8 mouse cellular contexts compared by ENCODE assay signal in genomic region chr11:120572752-120573584, GRCm38 (mm10). TPM values are rescaled to one million over a fixed set of nuclear protein-coding genes. Genes with fewer than 3 reads are reported as not detected.
A peak's percentile ranks its signal among the peaks of the same experiment; 100 is the strongest.
DNase-seq lines count a peak whose midpoint lies in the region; ATAC-seq and TF ChIP-seq lines count a peak whose summit lies in the region.

P4hb (minus strand) TSS chr11:120573253.

- H3K27ac ChIP-seq in hindbrain, embryonic 10.5 days: peak within 1 kb of the TSS; percentile 97
- H3K27ac ChIP-seq in lung, postnatal 0 days (ENCODE audit: low read length): peak within 1 kb of the TSS; percentile 96

- TF ChIP-seq CTCF in lung, postnatal 0 days (IDR thresholded peaks at IDR 0.05): no peak; the same call in 1 of the 2 replicates

- peak within 1 kb of the TSS; percentile 80 for H3K4me2 ChIP-seq in lung, postnatal 0 days (replicated peaks; ENCODE audit: low read depth, low read length)

- no peak; the same call in 1 of the 2 replicates for TF ChIP-seq EP300 in lung, postnatal 0 days (IDR thresholded peaks at IDR 0.05)

- peak within 1 kb of the TSS; percentile 77 for H3K9ac ChIP-seq in lung, postnatal 0 days (replicated peaks; ENCODE audit: low read depth)

- H3K4me1 ChIP-seq in hindbrain, embryonic 10.5 days (replicated peaks): peaks cover 29% of the 10 kb centered on the region
- H3K4me1 ChIP-seq in lung, postnatal 0 days (ENCODE audit: insufficient read depth, low read depth, low read length): peaks cover 8% of the 10 kb centered on the region; the same call in 1 of the 2 replicates

- DNase-seq in MN1 (ENCODE audit: low spot score): peak; percentile 99
- peak; percentile 100 for DNase-seq in cerebellum, adult 9-10 months
- peak; percentile 99 for DNase-seq in hindbrain, embryonic 10.5 days (ENCODE audit: low spot score)
- DNase-seq in layer of hippocampus, adult 9-11 months: peak; percentile 100
- DNase-seq in lung, postnatal 0 days (ENCODE audit: low spot score): peak; percentile 100
- DNase-seq in ovary, postnatal 14 days (ENCODE audit: low spot score): peak; percentile 99
- peak; percentile 99 for DNase-seq in thymus, postnatal 14 days

- ATAC-seq in frontal cortex, adult (ENCODE audit: low TSS enrichment): peak; percentile 92
- ATAC-seq in lung, postnatal 0 days: peak; percentile 95

- H3K27me3 ChIP-seq in hindbrain, embryonic 10.5 days (ENCODE audit: insufficient read depth, poor library complexity, severe bottlenecking): no peaks in the 10 kb centered on the region
- H3K27me3 ChIP-seq in lung, postnatal 0 days (replicated peaks; ENCODE audit: insufficient read depth, low read length): no peaks in the 10 kb centered on the region

- peaks cover 48% of the 10 kb centered on the region for H3K36me3 ChIP-seq in hindbrain, embryonic 10.5 days
- peaks cover 19% of the 10 kb centered on the region for H3K36me3 ChIP-seq in lung, postnatal 0 days (ENCODE audit: insufficient read depth, low read length)

- H3K4me3 ChIP-seq in hindbrain, embryonic 10.5 days: peak within 1 kb of the TSS; percentile 100
- H3K4me3 ChIP-seq in lung, postnatal 0 days (ENCODE audit: low read depth, low read length): peak within 1 kb of the TSS; percentile 87

- H3K9me3 ChIP-seq in hindbrain, embryonic 10.5 days: no peaks in the 10 kb centered on the region
- no peaks in the 10 kb centered on the region for H3K9me3 ChIP-seq in lung, postnatal 0 days (ENCODE audit: low read length)

- WGBS in hindbrain, embryonic 10.5 days: under 1% methylated on average over 94 of the region's 94 CpGs
- WGBS in lung, postnatal 0 days: under 1% methylated on average over 84 of the region's 94 CpGs

RNA-seq across cellular contexts. Expression of gene P4hb, which starts in this region (rescaled TPM):
- polyA plus RNA-seq in hindbrain, embryonic 10.5 days (2016; fragmentation: Nextera tagmentation; extraction: Ambion mirVana): 519 and 570 TPM in 2 replicates
- polyA plus RNA-seq in lung, postnatal 0 days (2015; fragmentation: Nextera tagmentation; extraction: Ambion mirVana): 551 and 555 TPM in 2 replicates

Comparison
In these comparisons a context has a peak if more than half of its experiments do, and no peak if none do; other contexts are left out.
1. Peak in every context shown above with its lines: DNase-seq, ATAC-seq, H3K4me3 ChIP-seq and H3K27ac ChIP-seq.